Mouse (Mus musculus): Measurements from ENCODE around the gene Zdhhc23.

Gene Zdhhc23

Small RNA genes within 50 kb of the gene (microRNA-seq; reads per million reads assigned to microRNA genes)
- gene Mir3470b, result 0 reads per million in 2 experiments
